Mouse (Mus musculus) ES-E14 (cell line): ENCODE data around the gene Syngr1. TPM values are rescaled to one million over a fixed set of nuclear protein-coding genes. Genes with fewer than 3 reads are reported as not detected.

Experiments used
- DNase-seq: peaks from one replicate; pipeline ENCODE4 v3.0.0-alpha.2; 2013; ENCODE audit warnings: low read depth, low spot score
- H3K27ac ChIP-seq: 2 replicates; pipeline ENCODE4 v1.5.1; 2012; ENCODE audit warnings: low read depth, mild to moderate bottlenecking, low read length, moderate library complexity, mixed read lengths; ENCODE audit not compliant: poor library complexity, insufficient read depth, severe bottlenecking
- H3K36me3 ChIP-seq: 2 replicates; pipeline ENCODE4 v1.6.1; 2012; ENCODE audit warnings: mild to moderate bottlenecking, low read length, moderate library complexity, mixed read lengths; ENCODE audit not compliant: control insufficient read depth, poor library complexity, insufficient read depth, severe bottlenecking
- H3K4me1 ChIP-seq, 2 experiments: fragments of 150-350 bp in 1 of 2; sonication (generic) in 1 of 2; 2 replicates each; pipeline ENCODE4 v1.6.1; 2012; ENCODE audit warnings: low read length in 2 of 2, mild to moderate bottlenecking in 1 of 2, mixed read lengths in 1 of 2; ENCODE audit not compliant: control insufficient read depth in 2 of 2, insufficient read depth in 2 of 2, poor library complexity in 1 of 2
- H3K4me3 ChIP-seq, 2 experiments: fragments of 150-350 bp in 1 of 2; sonication (generic) in 1 of 2; 2 replicates each; pipeline ENCODE4 v1.5.1; 2012; ENCODE audit warnings: low read length in 2 of 2, low read depth in 1 of 2, mild to moderate bottlenecking in 1 of 2, mixed read lengths in 1 of 2; ENCODE audit not compliant: insufficient read depth in 1 of 2, poor library complexity in 1 of 2, severe bottlenecking in 1 of 2
- H3K9ac ChIP-seq: 2 replicates; pipeline ENCODE4 v1.6.1; 2012; ENCODE audit warnings: low read depth, mild to moderate bottlenecking, low read length, mixed read lengths; ENCODE audit not compliant: poor library complexity, insufficient read depth, severe bottlenecking
- H3K9me3 ChIP-seq: fragments of 150-350 bp; sonication (generic); 2 replicates; pipeline ENCODE4 v1.6.1; 2012; ENCODE audit warnings: low read depth, mild to moderate bottlenecking, low read length; ENCODE audit not compliant: control insufficient read depth, insufficient read depth
- CHD2 ChIP-seq: IDR thresholded peaks from 2 replicates; pipeline ENCODE4 v1.6.1; 2014; ENCODE audit warnings: mild to moderate bottlenecking, low read depth, low read length, inconsistent platforms
- HCFC1 ChIP-seq: IDR thresholded peaks from 2 replicates; pipeline ENCODE4 v1.6.1; 2012; ENCODE audit warnings: low read length, inconsistent platforms, borderline replicate concordance; ENCODE audit not compliant: insufficient read depth
- MAFK ChIP-seq: IDR thresholded peaks from 2 replicates; pipeline ENCODE4 v1.6.1; 2014; ENCODE audit warnings: mild to moderate bottlenecking, low read depth, low read length, inconsistent platforms; ENCODE audit not compliant: insufficient read depth
- ZC3H11A ChIP-seq: IDR thresholded peaks from 2 replicates; pipeline ENCODE4 v1.6.1; 2012; ENCODE audit warnings: low read depth, mild to moderate bottlenecking, inconsistent platforms, low read length, borderline replicate concordance
- ZNF384 ChIP-seq: IDR thresholded peaks from 2 replicates; pipeline ENCODE4 v1.6.1; 2012; ENCODE audit warnings: low read depth, low read length, inconsistent platforms
- in situ Hi-C, 2 experiments: fragments of 600-800 bp; cut with MboI; formaldehyde crosslinking; loops; one replicate each; pipeline ENCODE4 v1.15.1; 2025; ENCODE audit warnings: low sequenced_read_pairs in 2 of 2, inconsistent platforms in 1 of 2; ENCODE audit not compliant: unreplicated experiment in 2 of 2
- total RNA-seq: library from RNA; depleted of rRNA; stranded (reverse); fragments of 300-350 nt; gene quantifications from 2 replicates; pipeline ENCODE4 v1.2.3, GENCODE M21; 2012

The Syngr1 gene
- total RNA-seq, 1 experiment, result 78.8 TPM

- TF ChIP-seq CHD2, result no peak
- no peak for TF ChIP-seq ZNF384
- TF ChIP-seq MAFK, result no peak
- no peak for TF ChIP-seq HCFC1
- TF ChIP-seq ZC3H11A, result no peak
- in situ Hi-C loops, result loop anchor here in 1 of 2 experiments (25.0 kb wide), 1 partner anchor 291 kb away; no protein-coding TSS in a partner anchor
Observed at GRCm38 (mm10) chr15:80053381-80054033, 37.6 kb upstream of the Syngr1 start.

GRCm38 (mm10) chr15:80054034-80054710, 37.0 kb upstream of the Syngr1 start:
- no peak overlapping the region for H3K27ac ChIP-seq
- in situ Hi-C loops, result loop anchor here in 1 of 2 experiments (25.0 kb wide), 1 partner anchor 292 kb away; no protein-coding TSS in a partner anchor
- H3K4me1 ChIP-seq, result peaks cover 0 to 12% of the 10 kb centered on the region in 2 experiments; a peak in 1 of 4 replicates
- no peaks in the 10 kb centered on the region for H3K36me3 ChIP-seq
- no peak overlapping the region for H3K4me3 ChIP-seq
- no peak for TF ChIP-seq HCFC1
- TF ChIP-seq ZNF384, result no peak
- no peak for TF ChIP-seq MAFK
- no peak for TF ChIP-seq CHD2
- no peak for TF ChIP-seq ZC3H11A
- no peaks in the 10 kb centered on the region for H3K9me3 ChIP-seq
- H3K9ac ChIP-seq, result no peak overlapping the region
- DNase-seq, result no peak

More at GRCm38 (mm10) chr15:80053381-80054033, 37.6 kb upstream of the Syngr1 start:
- no peak for DNase-seq
- Histone ChIP-seq H3K4me1 (peaks cover 0 to 12% of the 10 kb centered on the region in 2 experiments; a peak in 1 of 4 replicates), H3K9ac (no peak overlapping the region), H3K36me3 (no peaks in the 10 kb centered on the region), H3K27ac (no peak overlapping the region), H3K9me3 (no peaks in the 10 kb centered on the region), H3K4me3 (no peak overlapping the region)

GRCm38 (mm10) chr15:80058151-80058550, 33.0 kb upstream of the Syngr1 start:
- H3K9ac ChIP-seq, result no peak overlapping the region
- DNase-seq, result no peak
- no peak overlapping the region for H3K27ac ChIP-seq
- no peaks in the 10 kb centered on the region for H3K9me3 ChIP-seq
- H3K4me3 ChIP-seq, result no peak overlapping the region
- H3K4me1 ChIP-seq, result peaks cover 0 to 15% of the 10 kb centered on the region in 2 experiments; a peak in 2 of 4 replicates
- in situ Hi-C loops, result loop anchor here in 1 of 2 experiments (25.0 kb wide), 1 partner anchor 296 kb away; no protein-coding TSS in a partner anchor
- H3K36me3 ChIP-seq, result no peaks in the 10 kb centered on the region
- TF ChIP-seq HCFC1, result no peak
- no peak for TF ChIP-seq ZC3H11A
- TF ChIP-seq ZNF384, result no peak
- no peak for TF ChIP-seq MAFK
- no peak for TF ChIP-seq CHD2

- no peak overlapping the region for H3K27ac ChIP-seq
- no peaks in the 10 kb centered on the region for H3K36me3 ChIP-seq
- TF ChIP-seq ZNF384 (no peak), HCFC1 (no peak), CHD2 (no peak), MAFK (no peak), ZC3H11A (no peak)
- peaks cover 0 to 14% of the 10 kb centered on the region in 2 experiments; a peak in 2 of 4 replicates for H3K4me1 ChIP-seq
- H3K4me3 ChIP-seq, result no peak overlapping the region
- H3K9me3 ChIP-seq, result no peaks in the 10 kb centered on the region
- in situ Hi-C loops, result loop anchor here in 1 of 2 experiments (10.0 to 25.0 kb wide), 2 partner anchors 115 to 297 kb away; no protein-coding TSS in a partner anchor
- DNase-seq, result no peak
- H3K9ac ChIP-seq, result no peak overlapping the region
Observed at GRCm38 (mm10) chr15:80059606-80060005, 31.5 kb upstream of the Syngr1 start.
